Mouse (Mus musculus) 416B (cell line): ENCODE measurements at regions not wholly inside any gene's neighbourhood (a gene's known extent, or its start where the extent isn't known, plus 50 kb on each side); places are given as distances from the start of the nearest gene placed in this dataset.

Source experiments
- DNase-seq: peaks from one replicate; pipeline ENCODE4 v3.0.0; 2011; ENCODE audit warnings: low read depth

DNA sequence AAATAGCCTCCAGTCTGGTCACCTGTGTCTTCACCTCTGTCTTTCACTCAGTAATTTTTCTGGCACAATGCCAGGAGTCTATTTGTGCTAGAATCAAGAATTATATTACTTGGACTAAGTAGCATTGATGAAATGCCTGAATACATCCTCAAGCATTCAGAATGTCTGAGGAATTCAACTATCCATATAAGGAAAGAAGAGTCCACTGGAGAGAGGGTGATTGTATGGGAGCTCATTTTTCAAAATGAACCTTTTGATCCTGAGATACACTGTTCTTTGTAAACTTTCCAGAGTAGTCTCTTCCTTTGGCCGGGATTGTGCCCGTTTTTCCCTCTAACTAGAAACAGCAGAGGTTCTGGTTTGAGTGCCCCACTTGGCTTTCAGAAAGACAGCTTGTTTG lies 367.0 kb upstream of the Kif18a start:
- DNase-seq = no peak

DNA sequence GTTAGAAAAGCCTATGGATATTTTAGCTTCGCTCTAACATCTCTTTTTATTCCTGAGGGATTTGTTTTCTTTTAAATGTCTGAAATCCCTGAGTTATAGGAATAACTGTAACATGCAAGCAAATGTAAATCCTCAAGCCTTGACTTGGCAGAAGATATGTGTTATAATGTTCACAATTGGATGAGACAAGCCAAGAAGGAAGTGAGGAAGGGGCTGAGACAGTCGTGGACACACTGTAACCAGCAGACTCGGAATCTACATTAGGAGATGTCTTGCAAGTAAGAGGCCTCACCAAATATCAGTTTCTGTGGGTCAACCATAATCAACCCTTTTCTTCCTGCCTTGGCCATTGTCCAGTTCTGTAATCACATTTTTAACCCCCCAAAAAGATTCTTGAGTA lies 366.6 kb upstream of the Kif18a start:
- no peak for DNase-seq

DNA sequence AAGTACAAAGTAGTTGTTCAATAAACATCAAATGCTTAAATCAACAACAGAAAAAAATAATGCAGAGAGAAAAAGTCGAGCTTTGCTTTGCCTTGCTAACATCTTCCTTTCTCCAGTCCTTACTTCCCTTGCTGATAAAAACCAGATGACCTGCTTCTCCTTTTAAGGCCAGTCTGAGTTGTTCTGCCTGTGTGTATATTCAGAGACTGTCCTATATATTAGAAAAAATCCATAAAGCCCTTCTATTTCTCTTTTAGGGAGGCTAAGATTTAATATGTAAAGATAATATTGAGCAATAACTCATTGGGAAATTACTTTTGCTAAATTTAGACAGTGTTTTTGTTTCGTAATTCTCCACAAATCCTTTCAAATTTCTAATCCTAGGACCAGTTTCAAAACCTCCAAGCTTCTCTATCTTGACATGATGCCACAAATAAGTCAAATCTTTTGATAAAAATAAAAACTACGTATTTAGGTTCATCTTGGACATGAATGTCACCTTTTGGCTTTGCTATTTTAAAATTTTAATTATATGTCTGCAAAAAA lies 361.0 kb upstream of the Kif18a start:
- DNase-seq = no peak

DNA sequence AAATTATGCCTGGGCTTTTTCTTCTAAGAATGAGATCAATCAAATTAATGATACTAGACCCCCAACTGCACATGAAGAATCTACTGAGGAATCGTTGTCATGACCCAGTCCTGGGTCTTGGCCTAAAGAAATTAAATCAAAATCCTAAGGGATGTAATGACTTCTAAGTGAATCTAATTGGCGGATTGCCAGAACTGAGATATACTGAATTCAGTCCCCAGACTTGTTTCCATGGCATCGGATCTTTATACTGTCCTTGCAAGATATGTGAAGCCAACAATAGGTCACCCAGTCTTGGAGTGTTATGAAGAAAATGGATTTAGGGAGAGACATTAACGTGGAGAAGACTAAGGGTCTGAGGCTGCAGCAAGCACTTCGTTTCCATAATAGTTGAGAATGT lies 360.4 kb upstream of the Kif18a start:
- no peak for DNase-seq

DNA sequence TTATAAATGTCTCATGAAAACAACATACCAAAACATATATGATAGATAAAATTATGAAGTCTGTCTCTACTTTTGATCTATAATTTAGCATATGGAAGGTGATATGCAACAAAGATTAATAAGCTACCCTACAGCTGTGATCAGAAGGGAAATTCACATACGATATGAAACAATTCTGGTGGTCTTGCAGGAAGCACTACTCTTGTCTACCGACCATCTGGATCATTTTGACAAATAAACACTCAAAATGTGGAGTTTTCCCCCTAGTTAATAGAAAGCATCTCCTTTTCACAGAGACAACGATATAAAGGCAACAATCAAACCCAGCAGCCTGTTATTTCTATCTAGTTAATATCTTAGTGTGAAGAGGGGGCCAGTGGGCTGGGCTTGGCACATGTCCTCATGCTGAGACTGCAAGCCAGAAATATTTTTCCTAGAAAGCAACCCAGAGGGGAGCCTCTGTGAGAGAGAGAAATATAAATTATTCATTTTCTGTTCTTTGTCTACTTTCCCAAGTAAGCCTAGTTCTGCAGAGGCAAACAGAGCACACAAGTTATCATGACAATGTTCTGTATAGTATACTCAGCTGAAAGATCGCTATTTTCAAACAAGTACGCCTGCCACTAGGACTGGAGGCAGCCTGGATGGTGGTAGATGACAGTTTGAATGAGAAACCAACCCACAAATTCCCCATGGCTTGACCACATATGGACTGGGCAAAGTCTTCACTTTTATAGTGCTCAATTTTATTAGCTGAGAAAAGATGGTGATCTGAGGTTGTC lies 344.4 kb upstream of the Kif18a start:
- DNase-seq = no peak

DNA sequence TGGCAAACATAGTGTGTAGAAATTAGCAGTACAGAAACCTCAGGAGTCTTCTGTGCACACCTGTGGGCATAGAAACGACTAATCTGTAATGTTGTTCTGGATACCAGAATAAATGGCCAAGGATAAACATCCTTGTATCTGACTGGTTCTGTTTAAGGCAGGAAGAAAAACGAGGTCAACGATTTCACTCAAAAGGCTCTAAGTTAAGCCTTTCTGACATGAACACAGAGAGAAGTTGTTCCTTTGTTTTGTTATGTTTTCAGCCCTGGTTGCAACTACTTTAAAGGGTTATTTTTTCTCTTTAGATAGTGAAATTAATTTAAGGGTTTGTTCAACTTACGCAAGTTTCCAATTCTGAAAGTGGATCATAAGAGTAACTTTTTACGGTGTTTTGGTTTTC lies 299.6 kb upstream of the Kif18a start:
- no peak for DNase-seq

DNA sequence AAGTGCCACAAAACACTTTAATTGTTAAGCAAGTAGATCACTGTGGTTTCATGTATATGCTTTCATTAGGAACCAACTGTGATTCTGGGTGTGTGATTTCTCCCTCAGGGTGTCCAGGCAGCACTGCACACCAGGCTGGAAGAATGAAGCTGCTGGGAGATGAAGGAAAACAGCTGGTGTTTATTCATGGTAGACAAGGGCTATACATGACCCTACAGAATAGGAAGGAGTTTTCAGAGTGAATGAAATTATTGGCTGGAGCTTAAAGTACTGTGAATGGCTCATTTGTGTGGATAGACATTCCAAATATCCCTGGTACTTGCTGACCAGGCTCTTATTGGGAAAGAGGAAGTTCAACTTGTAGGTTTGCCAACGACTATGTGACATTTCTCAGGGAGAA lies 264.3 kb upstream of the Kif18a start:
- DNase-seq = no peak

DNA sequence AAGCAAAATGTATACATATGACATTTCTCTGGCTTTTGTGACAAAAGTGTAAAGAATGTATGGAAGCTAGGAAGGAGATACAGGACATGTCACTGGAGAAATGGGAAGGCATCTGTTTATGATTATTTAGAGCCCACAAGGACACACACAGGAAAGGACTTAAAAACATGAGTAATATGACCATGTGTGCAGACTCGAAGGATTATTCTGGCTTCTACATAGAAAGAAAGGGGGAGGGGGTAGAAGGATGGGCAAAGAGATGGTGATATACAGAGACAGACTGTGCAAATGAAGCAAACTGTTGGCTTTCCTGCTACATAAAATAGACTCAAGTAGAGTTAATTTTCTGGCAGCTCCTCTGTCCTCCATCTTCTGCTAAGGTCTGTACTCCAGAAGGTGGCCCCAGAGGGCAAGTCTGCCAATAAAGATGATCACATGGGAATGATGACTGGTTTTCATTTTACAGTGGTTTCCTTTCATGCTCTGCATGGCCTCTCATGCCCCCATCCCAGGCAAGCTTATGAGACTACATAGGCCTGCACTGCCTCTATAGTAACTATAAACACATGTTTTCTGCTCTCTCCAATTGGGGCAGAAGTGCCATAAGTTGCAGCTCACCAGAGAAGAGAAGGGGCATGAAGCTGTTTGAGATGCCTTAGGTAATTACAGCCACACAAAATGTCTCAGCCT lies 263.4 kb upstream of the Kif18a start:
- peak; percentile 11 for DNase-seq

DNA sequence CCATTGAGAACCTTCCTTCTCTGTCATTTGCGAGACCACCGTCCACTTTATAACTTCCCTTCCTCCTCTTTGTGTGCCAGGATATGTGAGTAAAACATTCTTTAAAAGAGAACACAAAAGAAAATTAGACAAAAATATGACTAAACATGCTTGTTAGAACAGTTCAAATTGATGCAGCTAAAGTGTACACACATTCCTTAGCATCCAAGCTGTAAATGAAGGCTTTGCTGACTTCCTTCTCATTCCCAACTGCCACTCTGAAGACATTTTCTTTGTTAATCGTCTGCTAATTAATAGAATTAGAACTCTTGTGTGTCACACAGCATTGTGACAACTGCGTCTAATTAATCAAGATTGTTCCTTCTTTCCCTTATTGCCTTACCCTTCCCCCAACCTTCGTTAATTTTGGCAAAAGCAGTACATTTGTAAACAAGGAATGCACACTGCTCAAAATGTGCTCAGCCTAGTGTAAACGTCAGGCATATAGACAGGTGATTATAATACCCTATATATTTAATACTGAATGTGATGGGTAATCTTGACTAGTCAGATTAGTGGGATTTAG lies 242.3 kb upstream of the Kif18a start:
- DNase-seq = no peak
